In genomic region chr13:35383000-35383623, GRCm38 (mm10) we compare ENCODE assay signal across 13 mouse cellular contexts.
DNase-seq lines count a peak whose midpoint lies in the region; ATAC-seq lines count a peak whose summit lies in the region.
"Had no signal": no experiment of that assay in that cellular context is flagged by ENCODE, and none has a peak within 500 bp of the region (broad histone marks: within the 10 kb centered on the region; RNA-seq: fewer than 3 reads in every experiment).

No protein-coding gene starts in this region.

- peak; percentile 78 for ATAC-seq in cerebellum, adult (ENCODE audit: insufficient number of reproducible peaks, low FRiP score, low TSS enrichment)
- peak; percentile 67 for ATAC-seq in lung, embryonic 15.5 days (ENCODE audit: borderline replicate concordance, extremely low read depth, low FRiP score, low TSS enrichment)
- ATAC-seq in stomach, embryonic 16.5 days (ENCODE audit: insufficient read depth, low FRiP score), result peak; percentile 85
- ATAC-seq in erythroid progenitor cell, adult 5-6 weeks (replicated peaks; ENCODE audit: low FRiP score, poor library complexity, severe bottlenecking), result no peak
- ATAC-seq: forebrain, embryonic 15.5 days; hindbrain, embryonic 16.5 days had no signal

- no peaks in the 10 kb centered on the region for H3K9me3 ChIP-seq in lung, embryonic 15.5 days
- no peaks in the 10 kb centered on the region for H3K9me3 ChIP-seq in stomach, embryonic 16.5 days (replicated peaks; ENCODE audit: control insufficient read depth, low read length)
- H3K9me3 ChIP-seq: forebrain, embryonic 15.5 days; limb, embryonic 12.5 days had no signal

- peak overlapping the region; percentile 16; the same call in 1 of the 2 replicates for H3K4me2 ChIP-seq in lung, embryonic 15.5 days
- peak overlapping the region; percentile 32 for H3K4me2 ChIP-seq in stomach, embryonic 16.5 days (ENCODE audit: low read depth, low read length)
- H3K4me2 ChIP-seq: forebrain, embryonic 15.5 days; limb, embryonic 12.5 days had no signal

- peaks cover 12% of the 10 kb centered on the region; the same call in 1 of the 2 replicates for H3K4me1 ChIP-seq in lung, embryonic 15.5 days
- 0 out of 2 replicates have a peak, but pooled peaks cover 3% of the 10 kb centered on the region for H3K4me1 ChIP-seq in stomach, embryonic 16.5 days (ENCODE audit: control insufficient read depth, insufficient read depth, low read length)
- H3K4me1 ChIP-seq: forebrain, embryonic 15.5 days had no signal

- no peak for DNase-seq in cerebellum, adult 9-10 months
- DNase-seq in lung, adult 18-20 months, result no peak
- peak; percentile 5 to 19 for DNase-seq in kidney, adult 8-10 months
- DNase-seq in urinary bladder, postnatal 25 days (ENCODE audit: low spot score), result no peak
- DNase-seq: right cerebral cortex, postnatal 14 days had no signal

- no peaks in the 10 kb centered on the region for H3K36me3 ChIP-seq in lung, embryonic 15.5 days
- H3K36me3 ChIP-seq in stomach, embryonic 16.5 days (ENCODE audit: control insufficient read depth, insufficient read depth, low read length), result no peaks in the 10 kb centered on the region
- H3K36me3 ChIP-seq: forebrain, embryonic 15.5 days; limb, embryonic 12.5 days had no signal

- WGBS in lung, embryonic 15.5 days, result 30% methylated on average over 12 of the region's 12 CpGs
- 26% methylated on average over 12 of the region's 12 CpGs for WGBS in stomach, embryonic 16.5 days

- H3K27ac ChIP-seq in lung, embryonic 15.5 days, result peak overlapping the region; percentile 46
- peak overlapping the region; percentile 77 for H3K27ac ChIP-seq in stomach, embryonic 16.5 days (ENCODE audit: low read length)
- H3K27ac ChIP-seq: forebrain, embryonic 15.5 days; limb, embryonic 12.5 days had no signal

- no peak overlapping the region for H3K9ac ChIP-seq in lung, embryonic 15.5 days
- peak overlapping the region; percentile 36; the same call in 1 of the 2 replicates for H3K9ac ChIP-seq in stomach, embryonic 16.5 days (ENCODE audit: low read length)
- H3K9ac ChIP-seq: forebrain, embryonic 15.5 days; limb, embryonic 12.5 days had no signal

- no peaks in the 10 kb centered on the region for H3K27me3 ChIP-seq in lung, embryonic 15.5 days
- no peaks in the 10 kb centered on the region for H3K27me3 ChIP-seq in stomach, embryonic 16.5 days (ENCODE audit: control insufficient read depth, insufficient read depth, low read length)
- H3K27me3 ChIP-seq: forebrain, embryonic 15.5 days; limb, embryonic 12.5 days had no signal

- H3K4me3 ChIP-seq in lung, embryonic 15.5 days, result no peak overlapping the region
- no peak overlapping the region for H3K4me3 ChIP-seq in stomach, embryonic 16.5 days (replicated peaks; ENCODE audit: low read length)
- H3K4me3 ChIP-seq: forebrain, embryonic 15.5 days; limb, embryonic 12.5 days; myocyte had no signal

Comparison
In these comparisons a context has a peak if more than half of its experiments do, and no peak if none do; other contexts are left out.
1. DNase-seq: peak in kidney, adult 8-10 months (2 of 2); none in cerebellum, adult 9-10 months (single experiment), lung, adult 18-20 months (0 of 2) and urinary bladder, postnatal 25 days (single experiment).